ENCODE assay signal across 23 mouse cellular contexts in genomic region chr1:42241172-42241571, GRCm38 (mm10).
DNase-seq lines count a peak whose midpoint lies in the region; ATAC-seq and TF ChIP-seq lines count a peak whose summit lies in the region.
"Had no signal": no experiment of that assay in that cellular context is flagged by ENCODE, and none has a peak within 500 bp of the region (broad histone marks: within the 10 kb centered on the region; RNA-seq: fewer than 3 reads in every experiment).

No protein-coding gene starts in this region.

- 19% methylated on average over 9 of the region's 9 CpGs for WGBS in forebrain, embryonic 14.5 days
- 67% methylated on average over 9 of the region's 9 CpGs for WGBS in forebrain, embryonic 11.5 days
- 77% methylated on average over 9 of the region's 9 CpGs for WGBS in hindbrain, embryonic 10.5 days
- 68% methylated on average over 9 of the region's 9 CpGs for WGBS in hindbrain, embryonic 11.5 days
- WGBS in forebrain, embryonic 15.5 days, result 21% methylated on average over 9 of the region's 9 CpGs
- 42% methylated on average over 9 of the region's 9 CpGs for WGBS in cerebellum, adult 2 months

- no peak overlapping the region for H3K4me2 ChIP-seq in forebrain, embryonic 14.5 days (ENCODE audit: low read length)
- no peak overlapping the region for H3K4me2 ChIP-seq in forebrain, embryonic 11.5 days (ENCODE audit: low read depth, low read length, severe bottlenecking)
- H3K4me2 ChIP-seq in hindbrain, embryonic 11.5 days (replicated peaks; ENCODE audit: low read depth, low read length), result no peak overlapping the region
- H3K4me2 ChIP-seq in forebrain, embryonic 15.5 days (replicated peaks), result no peak overlapping the region
- H3K4me2 ChIP-seq: heart, embryonic 11.5 days; heart, embryonic 15.5 days; hindbrain, embryonic 13.5 days had no signal

- DNase-seq in forebrain, embryonic 14.5 days (ENCODE audit: low spot score), result peak; percentile 30
- no peak for DNase-seq in forebrain, embryonic 11.5 days (ENCODE audit: low spot score)
- DNase-seq in hindbrain, embryonic 10.5 days (ENCODE audit: low spot score), result no peak
- DNase-seq in hindbrain, embryonic 11.5 days (ENCODE audit: low spot score), result no peak
- peak; percentile 56 for DNase-seq in brain, embryonic 14.5 days (ENCODE audit: low read depth)
- no peak for DNase-seq in cerebellum, adult 2 months
- DNase-seq: adrenal gland, adult 2 months; adrenal gland, postnatal 14 days; cerebellum, adult 11-12 months; cerebellum, adult 9-10 months; cerebellum, postnatal 14 days; gastrocnemius, postnatal 25 days; heart, adult 2 months; heart, postnatal 14 days; heart, postnatal 4 days; kidney, adult 2 months had no signal

- H3K4me3 ChIP-seq in forebrain, embryonic 14.5 days (ENCODE audit: low read depth, low read length), result no peak overlapping the region
- H3K4me3 ChIP-seq in forebrain, embryonic 11.5 days (ENCODE audit: low read depth, low read length), result no peak overlapping the region
- H3K4me3 ChIP-seq in hindbrain, embryonic 10.5 days, result no peak overlapping the region
- H3K4me3 ChIP-seq in hindbrain, embryonic 11.5 days (ENCODE audit: low read depth, low read length), result no peak overlapping the region
- no peak overlapping the region for H3K4me3 ChIP-seq in forebrain, embryonic 15.5 days
- no peak overlapping the region for H3K4me3 ChIP-seq in cerebellum, adult 2 months (replicated peaks; ENCODE audit: insufficient read depth, low read depth, low read length)
- H3K4me3 ChIP-seq: heart, adult 2 months; heart, embryonic 15.5 days; hindbrain, embryonic 13.5 days had no signal

- TF ChIP-seq CTCF in brain, embryonic 14.5 days (IDR thresholded peaks at IDR 0.05; ENCODE audit: borderline replicate concordance, extremely low read depth, insufficient read depth, insufficient read length), result no peak
- no peak for TF ChIP-seq CTCF in cerebellum, adult 2 months (IDR thresholded peaks at IDR 0.05; ENCODE audit: borderline replicate concordance, insufficient read depth, low read depth, low read length)

- peaks cover 25% of the 10 kb centered on the region for H3K4me1 ChIP-seq in forebrain, embryonic 14.5 days (ENCODE audit: control insufficient read depth, insufficient read depth, low read length)
- H3K4me1 ChIP-seq in forebrain, embryonic 11.5 days (replicated peaks; ENCODE audit: control insufficient read depth, insufficient read depth, low read length), result peaks cover 16% of the 10 kb centered on the region
- peaks cover 32% of the 10 kb centered on the region for H3K4me1 ChIP-seq in hindbrain, embryonic 10.5 days (replicated peaks)
- H3K4me1 ChIP-seq in hindbrain, embryonic 11.5 days (replicated peaks; ENCODE audit: control insufficient read depth, insufficient read depth, low read length), result no peaks in the 10 kb centered on the region; the same call in none of the 2 replicates
- H3K4me1 ChIP-seq in forebrain, embryonic 15.5 days, result peaks cover 34% of the 10 kb centered on the region
- H3K4me1 ChIP-seq in cerebellum, adult 2 months (ENCODE audit: control insufficient read depth, insufficient read depth, low read length), result no peaks in the 10 kb centered on the region
- H3K4me1 ChIP-seq: heart, embryonic 15.5 days had no signal

- no peak for ATAC-seq in forebrain, embryonic 14.5 days
- no peak for ATAC-seq in forebrain, embryonic 11.5 days (replicated peaks; ENCODE audit: low FRiP score)
- ATAC-seq in hindbrain, embryonic 11.5 days (ENCODE audit: low FRiP score), result no peak
- ATAC-seq in forebrain, embryonic 15.5 days (replicated peaks), result no peak
- ATAC-seq: CD4-positive, CD25-positive, alpha-beta regulatory T cell, adult 4 months; hindbrain, embryonic 16.5 days; intestine, postnatal 0 days had no signal

- H3K36me3 ChIP-seq in forebrain, embryonic 14.5 days (ENCODE audit: control insufficient read depth, insufficient read depth, low read length), result no peaks in the 10 kb centered on the region
- H3K36me3 ChIP-seq in forebrain, embryonic 11.5 days (ENCODE audit: control insufficient read depth, insufficient read depth, low read length), result no peaks in the 10 kb centered on the region
- no peaks in the 10 kb centered on the region for H3K36me3 ChIP-seq in hindbrain, embryonic 10.5 days
- H3K36me3 ChIP-seq in hindbrain, embryonic 11.5 days (ENCODE audit: control insufficient read depth, insufficient read depth, low read length), result no peaks in the 10 kb centered on the region
- H3K36me3 ChIP-seq in forebrain, embryonic 15.5 days, result no peaks in the 10 kb centered on the region
- H3K36me3 ChIP-seq: heart, embryonic 15.5 days; hindbrain, embryonic 13.5 days had no signal

- no peak for TF ChIP-seq POLR2A in brain, embryonic 14.5 days (IDR thresholded peaks at IDR 0.05; ENCODE audit: borderline replicate concordance, extremely low read depth, insufficient read depth, insufficient read length, poor library complexity, severe bottlenecking)
- no peak for TF ChIP-seq POLR2A in cerebellum, adult 2 months (IDR thresholded peaks at IDR 0.05; ENCODE audit: borderline replicate concordance, insufficient read depth, low read length)

- H3K9me3 ChIP-seq in forebrain, embryonic 14.5 days (replicated peaks; ENCODE audit: control insufficient read depth, low read length), result no peaks in the 10 kb centered on the region
- no peaks in the 10 kb centered on the region for H3K9me3 ChIP-seq in forebrain, embryonic 11.5 days (ENCODE audit: control insufficient read depth, low read length)
- H3K9me3 ChIP-seq in hindbrain, embryonic 10.5 days, result no peaks in the 10 kb centered on the region
- no peaks in the 10 kb centered on the region for H3K9me3 ChIP-seq in hindbrain, embryonic 11.5 days (ENCODE audit: control insufficient read depth, low read length)
- no peaks in the 10 kb centered on the region for H3K9me3 ChIP-seq in forebrain, embryonic 15.5 days
- H3K9me3 ChIP-seq: heart, embryonic 15.5 days; hindbrain, embryonic 13.5 days had no signal

- no peak overlapping the region for H3K27ac ChIP-seq in forebrain, embryonic 14.5 days (ENCODE audit: low read depth, low read length)
- H3K27ac ChIP-seq in forebrain, embryonic 11.5 days (ENCODE audit: low read depth, low read length), result no peak overlapping the region
- H3K27ac ChIP-seq in hindbrain, embryonic 10.5 days, result peak overlapping the region; percentile 90; the same call in 1 of the 2 replicates
- H3K27ac ChIP-seq in hindbrain, embryonic 11.5 days (ENCODE audit: low read depth, low read length), result no peak overlapping the region
- peak overlapping the region; percentile 90; the same call in 1 of the 2 replicates for H3K27ac ChIP-seq in forebrain, embryonic 15.5 days (replicated peaks)
- no peak overlapping the region for H3K27ac ChIP-seq in cerebellum, adult 2 months (ENCODE audit: insufficient read depth, low read length)
- H3K27ac ChIP-seq: heart, adult 2 months; heart, embryonic 15.5 days; hindbrain, embryonic 13.5 days had no signal

- H3K27me3 ChIP-seq in forebrain, embryonic 14.5 days (replicated peaks; ENCODE audit: control insufficient read depth, insufficient read depth, low read length), result no peaks in the 10 kb centered on the region
- H3K27me3 ChIP-seq in forebrain, embryonic 11.5 days (ENCODE audit: control insufficient read depth, insufficient read depth, low read length), result no peaks in the 10 kb centered on the region
- no peaks in the 10 kb centered on the region for H3K27me3 ChIP-seq in hindbrain, embryonic 10.5 days (ENCODE audit: insufficient read depth, poor library complexity, severe bottlenecking)
- H3K27me3 ChIP-seq in hindbrain, embryonic 11.5 days (ENCODE audit: control insufficient read depth, insufficient read depth, low read length), result no peaks in the 10 kb centered on the region
- no peaks in the 10 kb centered on the region for H3K27me3 ChIP-seq in forebrain, embryonic 15.5 days
- no peaks in the 10 kb centered on the region; the same call in 1 of the 2 replicates for H3K27me3 ChIP-seq in cerebellum, adult 2 months (ENCODE audit: control insufficient read depth, insufficient read depth, low read length)
- H3K27me3 ChIP-seq: heart, embryonic 15.5 days; hindbrain, embryonic 13.5 days had no signal

- no peak overlapping the region for H3K9ac ChIP-seq in forebrain, embryonic 14.5 days (ENCODE audit: low read length)
- no peak overlapping the region for H3K9ac ChIP-seq in forebrain, embryonic 11.5 days (ENCODE audit: low read length)
- no peak overlapping the region for H3K9ac ChIP-seq in hindbrain, embryonic 11.5 days (ENCODE audit: low read depth, low read length)
- H3K9ac ChIP-seq in forebrain, embryonic 15.5 days (replicated peaks), result no peak overlapping the region
- H3K9ac ChIP-seq: heart, embryonic 15.5 days; hindbrain, embryonic 13.5 days had no signal

Comparison
In these comparisons a context has a peak if more than half of its experiments do, and no peak if none do; other contexts are left out.
1. DNase-seq: peak in forebrain, embryonic 14.5 days (single experiment) and brain, embryonic 14.5 days (single experiment); none in forebrain, embryonic 11.5 days (single experiment), hindbrain, embryonic 10.5 days (single experiment), hindbrain, embryonic 11.5 days (single experiment) and cerebellum, adult 2 months (0 of 2).
2. H3K27ac ChIP-seq: peak in hindbrain, embryonic 10.5 days (single experiment) and forebrain, embryonic 15.5 days (single experiment); none in forebrain, embryonic 14.5 days (single experiment), forebrain, embryonic 11.5 days (single experiment), hindbrain, embryonic 11.5 days (single experiment) and cerebellum, adult 2 months (single experiment).